ENCODE assay signal across 8 mouse cellular contexts in the genomic region with DNA sequence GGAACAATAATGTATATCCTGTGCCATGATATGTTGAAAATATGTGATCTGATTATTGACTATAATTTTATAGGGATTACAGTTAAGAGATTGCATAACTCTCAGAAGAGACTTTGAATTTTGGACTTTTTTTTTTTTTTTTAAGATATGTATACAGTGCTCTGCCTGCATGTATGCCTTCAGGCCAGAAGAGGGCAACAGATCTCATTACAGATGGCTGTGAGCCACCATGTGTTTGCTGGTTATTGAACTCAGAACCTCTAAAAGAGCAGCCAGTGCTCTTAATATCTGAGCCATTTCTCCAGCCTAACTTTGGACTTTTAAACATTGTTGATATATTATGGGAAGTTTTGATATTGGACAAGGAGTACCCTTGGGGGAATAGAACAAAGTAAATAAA. TPM values are rescaled to one million over a fixed set of nuclear protein-coding genes. Genes with fewer than 3 reads are reported as not detected.
DNase-seq lines count a peak whose midpoint lies in the region; ATAC-seq and TF ChIP-seq lines count a peak whose summit lies in the region.

No protein-coding gene starts in this region.

- no peak overlapping the region for H3K4me3 ChIP-seq in kidney, adult 2 months (ENCODE audit: insufficient read depth, low read depth, low read length)

- H3K36me3 ChIP-seq in kidney, adult 2 months (ENCODE audit: control insufficient read depth, insufficient read depth, low read length), result peaks cover 2% of the 10 kb centered on the region; the same call in 1 of the 2 replicates

- H3K27me3 ChIP-seq in kidney, adult 2 months (replicated peaks; ENCODE audit: control insufficient read depth, insufficient read depth, low read length), result no peaks in the 10 kb centered on the region

- H3K27ac ChIP-seq in kidney, adult 2 months (ENCODE audit: insufficient read depth, low read depth, low read length), result no peak overlapping the region

- DNase-seq in kidney, adult 2 months, result peak; percentile 48
- DNase-seq in kidney, adult 11 months, result no peak
- DNase-seq in A20 (ENCODE audit: low read depth, low spot score), result peak; percentile 56
- peak; percentile 10 for DNase-seq in Muller cell, postnatal 12 days (ENCODE audit: inconsistent ontology term)
- peak; percentile 12 for DNase-seq in mesoderm, embryonic 11.5 days (ENCODE audit: low read depth, low spot score)
- DNase-seq in gastrocnemius, adult 8-10 months (ENCODE audit: low spot score in 2 of 2), result no peak

- no peak for TF ChIP-seq POLR2A in kidney, adult 2 months (IDR thresholded peaks at IDR 0.05; ENCODE audit: low read depth, low read length)

- H3K4me1 ChIP-seq in kidney, adult 2 months (ENCODE audit: control insufficient read depth, insufficient read depth, low read length), result no peaks in the 10 kb centered on the region

- TF ChIP-seq CTCF in kidney, adult 2 months (conservative IDR thresholded peaks at IDR 0.05; ENCODE audit: insufficient read depth, insufficient read length, low read depth, low read length), result peak; percentile 53

- peak; percentile 27 to 29; a peak in 1 of 4 replicates for ATAC-seq in hematopoietic stem cell, adult 5-6 weeks (replicated peaks in 1 of 2; ENCODE audit: insufficient read depth in 1 of 2, low FRiP score in 2 of 2, low TSS enrichment in 1 of 2, low read depth in 1 of 2, poor library complexity in 2 of 2, severe bottlenecking in 2 of 2)
- ATAC-seq in megakaryocyte, adult 5-6 weeks (ENCODE audit: poor library complexity, severe bottlenecking), result no peak; the same call in 1 of the 2 replicates

RNA-seq across cellular contexts. Expression of gene Vps35, which starts 12.1 kb away (rescaled TPM):
- 26.0 and 33.3 TPM in 2 replicates for polyA plus RNA-seq in kidney, adult 2 months (2012; rRNA removed)
- total RNA-seq in hematopoietic stem cell, adult 5-6 weeks (2017), result 117 and 119 TPM in 2 replicates
- 10 to 100 TPM; 54.5 to 57.3 (median 55.8) TPM for total RNA-seq in gastrocnemius, adult 8-10 months (2022)
- 167 and 184 TPM in 2 replicates for total RNA-seq in megakaryocyte, adult 5-6 weeks (2015)
- 162 and 164 TPM in 2 replicates for total RNA-seq in megakaryocyte, adult 5-6 weeks (2017)

RNA-seq across cellular contexts. Expression of gene Orc6, which starts 12.3 kb away (rescaled TPM):
- 6.9 and 9.9 TPM in 2 replicates for polyA plus RNA-seq in kidney, adult 2 months (2012; rRNA removed)
- 65.1 and 92.5 TPM in 2 replicates for total RNA-seq in hematopoietic stem cell, adult 5-6 weeks (2017)
- total RNA-seq in gastrocnemius, adult 8-10 months (2022), result 1 to 10 TPM; 3.0 to 4.0 (median 3.2) TPM
- total RNA-seq in megakaryocyte, adult 5-6 weeks (2015), result 62.3 and 68.5 TPM in 2 replicates
- 59.6 and 62.7 TPM in 2 replicates for total RNA-seq in megakaryocyte, adult 5-6 weeks (2017)

Comparison
In these comparisons a context has a peak if more than half of its experiments do, and no peak if none do; other contexts are left out.
1. DNase-seq: peak in kidney, adult 2 months (single experiment), A20 (single experiment), Muller cell, postnatal 12 days (single experiment) and mesoderm, embryonic 11.5 days (single experiment); none in kidney, adult 11 months (single experiment) and gastrocnemius, adult 8-10 months (0 of 2).
2. RNA of gene Orc6, which starts 12.3 kb away (total RNA-seq): 59.6 to 68.5 TPM in megakaryocyte, adult 5-6 weeks and 65.1 to 92.5 TPM in hematopoietic stem cell, adult 5-6 weeks; 3.0 to 4.0 TPM in gastrocnemius, adult 8-10 months; every median in the first group is over 10 times any median in the second.